Mouse (Mus musculus) testis, adult 2 months (tissue): ENCODE data around the gene Ccdc177.

Experiments used
- CTCF ChIP-seq: fragments of 200-500 bp; IDR thresholded peaks from 2 replicates; pipeline ENCODE4 v1.5.1; 2012; ENCODE audit warnings: low read depth, mild to moderate bottlenecking, inconsistent platforms, low read length, moderate library complexity; ENCODE audit not compliant: control insufficient read depth, insufficient read depth, insufficient replicate concordance
- POLR2A ChIP-seq: fragments of 200-500 bp; IDR thresholded peaks from 2 replicates; pipeline ENCODE4 v1.6.1; 2012; ENCODE audit warnings: low read depth, mild to moderate bottlenecking, inconsistent platforms, low read length, moderate library complexity; ENCODE audit not compliant: control insufficient read depth

DNA sequence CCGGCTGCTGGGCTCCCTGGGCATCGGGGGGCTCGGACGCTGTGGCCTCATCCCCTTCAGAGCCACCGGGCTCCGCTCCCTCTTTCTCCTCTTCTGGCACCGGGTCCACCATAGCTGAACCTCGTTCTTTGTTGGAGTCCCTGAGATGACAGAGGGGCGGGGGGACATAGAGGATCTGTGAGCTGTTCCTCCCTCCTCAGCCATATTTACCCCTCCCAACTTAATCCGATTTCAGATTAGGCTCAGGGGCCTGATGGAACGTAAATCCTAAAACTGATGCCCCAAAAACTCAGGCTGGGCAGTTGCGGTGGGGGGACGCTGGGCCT is 1.1 kb downstream of the Ccdc177 start:
- TF ChIP-seq POLR2A: no peak
- TF ChIP-seq CTCF: no peak
